Mouse (Mus musculus) midbrain, embryonic 15.5 days (tissue): ENCODE data around the gene Snta1. TPM values are rescaled to one million over a fixed set of nuclear protein-coding genes. Genes with fewer than 3 reads are reported as not detected.

Source experiments
- ATAC-seq: fragments of 200-750 bp; cut with Nextera tagmentation; replicated peaks from 2 replicates; pipeline ENCODE4 v1.8.0; 2017; ENCODE audit warnings: moderate TSS enrichment
- H3K27ac ChIP-seq: fragments of 300-500 bp; sonication (generic); 2 replicates; pipeline ENCODE4 v1.5.1; 2015; ENCODE audit warnings: mild to moderate bottlenecking, inconsistent platforms
- H3K27me3 ChIP-seq: fragments of 300-500 bp; sonication (generic); replicated peaks from 2 replicates; pipeline ENCODE4 v1.6.1; 2015; ENCODE audit warnings: inconsistent platforms
- H3K36me3 ChIP-seq: fragments of 300-500 bp; sonication (generic); replicated peaks from 2 replicates; pipeline ENCODE4 v1.6.1; 2015; ENCODE audit warnings: inconsistent platforms
- H3K4me1 ChIP-seq: fragments of 300-500 bp; sonication (generic); 2 replicates; pipeline ENCODE4 v1.6.1; 2015; ENCODE audit warnings: inconsistent platforms
- H3K4me2 ChIP-seq: fragments of 300-500 bp; sonication (generic); 2 replicates; pipeline ENCODE4 v1.6.1; 2015; ENCODE audit warnings: inconsistent platforms, mild to moderate bottlenecking, moderate library complexity
- H3K4me3 ChIP-seq: fragments of 300-500 bp; sonication (generic); 2 replicates; pipeline ENCODE4 v1.5.1; 2015; ENCODE audit warnings: mild to moderate bottlenecking, inconsistent platforms
- H3K9ac ChIP-seq: fragments of 300-500 bp; sonication (generic); 2 replicates; pipeline ENCODE4 v1.6.1; 2015; ENCODE audit warnings: mild to moderate bottlenecking, inconsistent platforms
- H3K9me3 ChIP-seq: fragments of 300-500 bp; sonication (generic); 2 replicates; pipeline ENCODE4 v1.6.1; 2016; ENCODE audit warnings: inconsistent platforms
- WGBS: fragments of 180-500 bp; shearing (Covaris S2); methylation state at CpG from one replicate; pipeline ENCODE4 v1.1.7; 2015; ENCODE audit warnings: mixed read lengths; 5-methylcytosine and 5-hydroxymethylcytosine counted together
- polyA plus RNA-seq: library from polyadenylated mRNA; unstranded; fragments of >200 nt; fragmentation: Nextera tagmentation; extraction: Ambion mirVana; gene quantifications from 2 replicates; pipeline ENCODE4 v1.2.1, GENCODE M21; 2015

The Snta1 gene
- polyA plus RNA-seq, 1 experiment from 2014 or later: 10.2 TPM

- H3K27me3 ChIP-seq: no peaks in the 10 kb centered on the region
- no peak for ATAC-seq
- 0 out of 2 replicates have a peak, but pooled peaks cover 10% of the 10 kb centered on the region for H3K4me1 ChIP-seq
- H3K36me3 ChIP-seq: no peaks in the 10 kb centered on the region
- no peak overlapping the region for H3K4me3 ChIP-seq
- WGBS: 56% methylated on average over 9 of the region's 9 CpGs
- no peaks in the 10 kb centered on the region for H3K9me3 ChIP-seq
- peak overlapping the region; percentile 24; the same call in 1 of the 2 replicates for H3K27ac ChIP-seq
- H3K9ac ChIP-seq: no peak overlapping the region
- H3K4me2 ChIP-seq: no peak overlapping the region
These were observed 12.0 kb upstream of the Snta1 start for GRCm38 (mm10) chr2:154419631-154420515.

- 93% methylated on average over 7 of the region's 7 CpGs for WGBS
- Histone ChIP-seq H3K4me3 (no peak overlapping the region), H3K27ac (no peak overlapping the region), H3K9me3 (no peaks in the 10 kb centered on the region), H3K36me3 (no peaks in the 10 kb centered on the region), H3K27me3 (no peaks in the 10 kb centered on the region), H3K4me2 (no peak overlapping the region), H3K4me1 (0 out of 2 replicates have a peak, but pooled peaks cover 10% of the 10 kb centered on the region), H3K9ac (no peak overlapping the region)
- ATAC-seq: no peak
These were observed 10.1 kb upstream of the Snta1 start for GRCm38 (mm10) chr2:154418001-154418400.

GRCm38 (mm10) chr2:154417107-154417506, 9.2 kb upstream of the Snta1 start:
- Histone ChIP-seq H3K36me3 (no peaks in the 10 kb centered on the region), H3K9ac (no peak overlapping the region), H3K27me3 (no peaks in the 10 kb centered on the region), H3K4me2 (no peak overlapping the region), H3K27ac (no peak overlapping the region), H3K4me3 (no peak overlapping the region), H3K9me3 (no peaks in the 10 kb centered on the region), H3K4me1 (0 out of 2 replicates have a peak, but pooled peaks cover 10% of the 10 kb centered on the region)
- WGBS: 1% methylated on average over 3 of the region's 3 CpGs
- no peak for ATAC-seq

- ATAC-seq: no peak
- WGBS: 70% methylated on average over 7 of the region's 7 CpGs
These were observed 4.2 kb upstream of the Snta1 start for GRCm38 (mm10) chr2:154412018-154412666.

GRCm38 (mm10) chr2:154410355-154410754, 2.5 kb upstream of the Snta1 start:
- no peak overlapping the region for H3K4me2 ChIP-seq
- WGBS: 69% methylated on average over 2 of the region's 2 CpGs
- H3K27ac ChIP-seq: no peak overlapping the region
- H3K4me1 ChIP-seq: peaks cover 25% of the 10 kb centered on the region
- no peak overlapping the region for H3K4me3 ChIP-seq
- H3K9ac ChIP-seq: no peak overlapping the region
- no peak for ATAC-seq
- no peaks in the 10 kb centered on the region for H3K9me3 ChIP-seq
- H3K27me3 ChIP-seq: no peaks in the 10 kb centered on the region
- no peaks in the 10 kb centered on the region for H3K36me3 ChIP-seq

More at GRCm38 (mm10) chr2:154412018-154412666, 4.2 kb upstream of the Snta1 start:
- H3K9me3 ChIP-seq: no peaks in the 10 kb centered on the region
- no peaks in the 10 kb centered on the region for H3K27me3 ChIP-seq
- H3K36me3 ChIP-seq: no peaks in the 10 kb centered on the region
- no peak overlapping the region for H3K9ac ChIP-seq
- no peak overlapping the region for H3K27ac ChIP-seq
- H3K4me1 ChIP-seq: peaks cover 10% of the 10 kb centered on the region; the same call in 1 of the 2 replicates
- no peak overlapping the region for H3K4me3 ChIP-seq
- no peak overlapping the region for H3K4me2 ChIP-seq

GRCm38 (mm10) chr2:154407063-154407642, 746 bp downstream of the Snta1 start:
- peak overlapping the region; percentile 61; the same call in 1 of the 2 replicates for H3K27ac ChIP-seq
- peak overlapping the region; percentile 88 for H3K4me3 ChIP-seq
- WGBS: 32% methylated on average over 11 of the region's 11 CpGs
- H3K36me3 ChIP-seq: no peaks in the 10 kb centered on the region
- H3K27me3 ChIP-seq: no peaks in the 10 kb centered on the region
- peaks cover 26% of the 10 kb centered on the region for H3K4me1 ChIP-seq
- no peak; the same call in none of the 2 replicates for ATAC-seq
- H3K9ac ChIP-seq: peak overlapping the region; percentile 74
- H3K4me2 ChIP-seq: peak overlapping the region; percentile 74
- no peaks in the 10 kb centered on the region for H3K9me3 ChIP-seq

- Histone ChIP-seq H3K27ac (no peak overlapping the region; the same call in 1 of the 2 replicates), H3K4me1 (peaks cover 26% of the 10 kb centered on the region), H3K4me2 (peak overlapping the region; percentile 17; the same call in 1 of the 2 replicates), H3K27me3 (no peaks in the 10 kb centered on the region), H3K9ac (no peak overlapping the region), H3K4me3 (no peak overlapping the region), H3K36me3 (no peaks in the 10 kb centered on the region), H3K9me3 (no peaks in the 10 kb centered on the region)
- ATAC-seq: no peak
- 45% methylated on average over 5 of the region's 5 CpGs for WGBS
These were observed 2.4 kb downstream of the Snta1 start for GRCm38 (mm10) chr2:154405447-154405994.

GRCm38 (mm10) chr2:154402811-154403210, 5.1 kb downstream of the Snta1 start:
- H3K4me3 ChIP-seq: no peak overlapping the region
- H3K9me3 ChIP-seq: no peaks in the 10 kb centered on the region
- no peak overlapping the region for H3K4me2 ChIP-seq
- no peak overlapping the region for H3K27ac ChIP-seq
- no peaks in the 10 kb centered on the region for H3K36me3 ChIP-seq
- no peak overlapping the region for H3K9ac ChIP-seq
- peaks cover 20% of the 10 kb centered on the region for H3K4me1 ChIP-seq
- ATAC-seq: no peak
- no peaks in the 10 kb centered on the region for H3K27me3 ChIP-seq
- WGBS: 19% methylated on average over 7 of the region's 7 CpGs

GRCm38 (mm10) chr2:154401976-154402375, 5.9 kb downstream of the Snta1 start:
- H3K9ac ChIP-seq: no peak overlapping the region
- H3K4me2 ChIP-seq: no peak overlapping the region
- H3K9me3 ChIP-seq: no peaks in the 10 kb centered on the region
- H3K27ac ChIP-seq: no peak overlapping the region
- H3K27me3 ChIP-seq: no peaks in the 10 kb centered on the region
- WGBS: 74% methylated on average over 1 of the region's 1 CpGs
- peaks cover 14% of the 10 kb centered on the region; the same call in 1 of the 2 replicates for H3K4me1 ChIP-seq
- no peak overlapping the region for H3K4me3 ChIP-seq
- H3K36me3 ChIP-seq: no peaks in the 10 kb centered on the region
- ATAC-seq: no peak

GRCm38 (mm10) chr2:154399325-154399724, 8.6 kb downstream of the Snta1 start:
- Histone ChIP-seq H3K4me3 (no peak overlapping the region), H3K4me2 (no peak overlapping the region), H3K27me3 (no peaks in the 10 kb centered on the region), H3K9ac (no peak overlapping the region), H3K9me3 (no peaks in the 10 kb centered on the region), H3K36me3 (no peaks in the 10 kb centered on the region), H3K4me1 (no peaks in the 10 kb centered on the region), H3K27ac (no peak overlapping the region)
- ATAC-seq: no peak
- 63% methylated on average over 2 of the region's 2 CpGs for WGBS

GRCm38 (mm10) chr2:154398267-154398666, 9.6 kb downstream of the Snta1 start:
- H3K36me3 ChIP-seq: no peaks in the 10 kb centered on the region
- no peak overlapping the region for H3K4me3 ChIP-seq
- no peak overlapping the region for H3K4me2 ChIP-seq
- 85% methylated on average over 7 of the region's 7 CpGs for WGBS
- no peak for ATAC-seq
- H3K27ac ChIP-seq: no peak overlapping the region
- no peaks in the 10 kb centered on the region for H3K9me3 ChIP-seq
- no peaks in the 10 kb centered on the region for H3K4me1 ChIP-seq
- no peaks in the 10 kb centered on the region for H3K27me3 ChIP-seq
- H3K9ac ChIP-seq: no peak overlapping the region

GRCm38 (mm10) chr2:154396529-154396928, 11.4 kb downstream of the Snta1 start:
- no peak overlapping the region for H3K4me2 ChIP-seq

More at GRCm38 (mm10) chr2:154396529-154396928, 11.4 kb downstream of the Snta1 start:
- 85% methylated on average over 2 of the region's 2 CpGs for WGBS
- H3K36me3 ChIP-seq: no peaks in the 10 kb centered on the region
- H3K4me1 ChIP-seq: no peaks in the 10 kb centered on the region
- no peak overlapping the region for H3K9ac ChIP-seq
- no peak overlapping the region for H3K27ac ChIP-seq
- no peak for ATAC-seq
- H3K27me3 ChIP-seq: no peaks in the 10 kb centered on the region
- H3K4me3 ChIP-seq: no peak overlapping the region
- no peaks in the 10 kb centered on the region for H3K9me3 ChIP-seq
